Mouse (Mus musculus): ENCODE data around the gene Sec23ip.

- TF ChIP-seq ZC3H11A (IDR thresholded peaks at IDR 0.05; ENCODE audit: borderline replicate concordance, low read depth, low read length) (no peak), MAFK (IDR thresholded peaks at IDR 0.05; ENCODE audit: insufficient read depth, low read depth, low read length) (no peak)
Observed at GRCm38 (mm10) chr7:128777201-128777600, 32.5 kb downstream of the Sec23ip start.

Data from ES-E14 (cell line).